Mouse (Mus musculus) CD4-positive naive resting alpha-beta T cell, adult 76 days (primary cell): ENCODE data around the gene Lgals4. TPM values are rescaled to one million over a fixed set of nuclear protein-coding genes. Genes with fewer than 3 reads are reported as not detected.

Source experiments
- total RNA-seq: library from RNA; stranded (reverse); gene quantifications from one replicate; pipeline ENCODE4 v1.2.4, GENCODE M21; 2023

Gene Lgals4
- 14.5 TPM for total RNA-seq

DNA sequence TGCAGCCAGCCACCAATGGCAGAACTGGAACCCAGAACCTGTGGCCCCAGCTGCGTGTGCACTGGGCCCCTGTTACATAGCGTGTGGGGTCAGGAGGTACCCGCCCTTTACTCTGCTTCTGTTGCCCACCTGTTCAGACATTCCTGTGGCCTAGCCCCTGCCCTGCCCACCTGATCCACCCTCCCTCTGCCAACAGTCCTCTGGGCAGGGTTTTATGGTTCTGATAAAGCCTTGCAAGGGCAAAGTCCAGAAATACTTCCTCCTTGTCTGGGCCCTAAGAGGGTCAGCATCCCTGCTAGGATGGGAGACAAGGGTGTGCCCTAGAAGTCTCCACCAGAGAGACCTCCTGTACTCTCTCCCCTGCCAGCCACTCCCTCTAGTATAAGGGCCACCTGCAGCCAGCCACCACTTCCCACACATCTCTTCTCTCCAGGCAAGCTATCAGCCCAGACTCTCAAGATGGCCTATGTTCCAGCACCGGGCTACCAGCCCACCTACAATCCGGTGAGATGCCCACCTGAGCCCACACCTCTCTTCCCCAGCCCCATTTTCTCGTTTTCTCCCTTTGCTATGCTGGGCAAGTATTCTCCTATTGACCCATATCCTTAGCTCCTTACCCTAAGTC lies at the start of gene Lgals4:
Lgals4 (plus strand) TSS at position 132 of the 625 bp plus-strand sequence.

DNA sequence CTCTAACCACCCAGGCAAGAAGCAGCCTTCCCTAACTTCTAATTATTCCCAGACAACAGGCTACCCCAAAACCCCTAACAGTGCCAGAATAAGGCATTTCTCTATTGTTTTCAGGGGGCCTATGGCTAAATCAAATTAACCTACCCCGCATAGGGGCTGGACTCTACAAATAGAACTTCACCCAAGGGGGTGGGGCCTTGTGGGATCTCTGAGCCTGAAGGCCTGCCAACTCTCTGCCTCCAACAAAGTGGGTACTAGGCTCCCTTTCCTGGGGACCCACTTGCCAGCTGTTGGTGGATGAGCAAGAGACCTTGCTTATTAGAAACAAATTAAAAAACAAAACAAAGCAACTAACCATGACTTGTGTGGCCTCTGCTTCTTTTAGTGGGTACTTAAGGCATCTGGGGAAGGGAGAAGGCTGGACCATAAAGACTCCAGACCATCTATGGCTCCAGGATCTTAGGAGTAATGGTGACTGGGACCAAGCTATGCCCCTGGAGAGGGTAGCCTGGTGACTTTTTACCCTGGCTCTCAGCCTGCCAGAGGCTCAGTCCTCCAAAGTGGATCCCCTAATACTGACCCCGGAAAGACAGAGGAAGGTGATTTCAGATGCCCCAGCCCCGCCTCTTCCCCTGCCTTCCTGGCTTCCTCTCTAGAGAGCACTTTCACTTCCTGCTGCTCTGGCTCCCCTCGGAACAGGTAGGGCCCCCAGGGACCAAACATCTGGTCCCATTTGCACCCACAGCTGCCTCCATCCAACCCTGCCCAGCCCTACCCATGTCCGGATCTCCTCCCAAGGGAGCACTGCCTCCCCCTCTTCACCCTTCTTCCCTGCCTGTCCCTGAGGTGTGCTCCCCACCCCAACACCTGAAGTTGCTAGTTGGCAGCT lies 45.1 kb upstream of the Lgals4 start, which contains the start of gene Rinl:
Rinl (plus strand) TSS at position 663 of the 889 bp plus-strand sequence.

DNA sequence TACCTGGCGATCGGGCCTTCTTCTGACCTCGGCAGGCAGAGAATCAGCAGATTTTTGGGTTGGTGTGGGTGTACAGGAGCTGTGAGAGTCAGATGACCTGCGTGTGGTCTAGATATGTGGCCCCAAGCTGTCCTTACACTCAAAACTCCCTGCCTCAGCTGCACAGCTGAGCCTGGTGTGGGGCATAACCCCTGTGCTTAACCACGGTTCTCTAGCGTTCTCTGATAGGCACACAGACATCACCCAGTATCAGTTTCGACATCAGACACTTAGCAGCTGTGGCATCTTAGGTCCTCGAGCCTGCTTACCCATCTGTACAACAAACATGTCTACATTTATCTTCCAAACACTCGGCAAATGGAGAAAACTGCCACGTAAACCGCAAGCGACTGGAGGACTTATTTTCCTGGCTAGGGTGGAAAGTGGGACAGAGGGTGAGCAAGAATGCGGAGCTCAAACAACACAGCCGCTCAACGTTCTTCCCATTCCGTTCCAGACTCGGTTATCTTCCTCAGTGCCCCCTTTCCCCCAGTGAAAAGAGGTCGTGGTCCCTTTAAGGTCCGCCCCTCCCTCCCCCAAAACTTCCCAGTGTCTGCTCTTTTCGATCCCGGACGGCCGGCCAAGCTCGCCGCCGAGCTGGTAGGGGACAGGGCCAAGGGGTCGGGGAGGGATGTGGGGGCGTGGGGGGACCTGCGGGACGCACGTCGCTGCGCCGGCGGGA lies 25.3 kb upstream of the Lgals4 start, which contains the start of gene Hnrnpl:
Hnrnpl (plus strand) TSS at position 321 of the 721 bp plus-strand sequence.

DNA sequence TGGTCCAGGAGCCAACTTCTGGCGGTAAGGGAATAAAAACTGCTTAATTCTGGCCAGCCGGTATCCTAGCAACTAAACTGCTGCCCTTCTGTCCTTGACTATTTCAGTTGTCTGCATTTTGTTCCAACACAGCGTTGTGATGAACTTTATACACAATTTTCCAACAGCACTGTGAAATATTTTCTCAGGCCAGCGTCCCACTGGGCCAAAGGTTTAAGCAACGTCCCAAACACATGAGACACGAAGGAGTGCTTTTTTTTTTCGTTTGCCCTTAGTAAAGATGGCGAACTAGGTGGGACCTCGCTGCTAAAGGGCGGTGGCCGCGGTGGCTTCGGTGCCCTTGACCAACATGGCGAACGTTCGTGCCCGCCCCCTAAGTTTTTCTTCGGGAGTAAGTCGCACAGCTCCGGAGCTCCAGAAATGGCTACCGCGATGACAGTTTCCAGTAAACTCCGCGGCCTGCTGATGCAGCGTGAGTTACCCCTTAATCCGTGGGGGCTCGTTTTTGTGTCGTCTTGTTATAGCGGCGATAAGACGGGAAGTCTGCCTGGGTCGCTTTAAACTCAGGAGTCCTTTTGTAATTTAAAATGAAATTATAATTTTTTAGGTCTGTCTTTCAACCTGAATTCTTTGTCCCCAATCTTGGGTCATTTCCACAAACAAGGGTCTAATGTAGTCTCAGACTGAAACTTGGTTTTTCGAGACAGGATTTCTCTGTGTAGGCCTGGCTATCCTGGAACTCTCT lies 8.5 kb upstream of the Lgals4 start, which contains the start of gene Ech1:
Ech1 (plus strand) TSS at position 277 of the 745 bp plus-strand sequence.

DNA sequence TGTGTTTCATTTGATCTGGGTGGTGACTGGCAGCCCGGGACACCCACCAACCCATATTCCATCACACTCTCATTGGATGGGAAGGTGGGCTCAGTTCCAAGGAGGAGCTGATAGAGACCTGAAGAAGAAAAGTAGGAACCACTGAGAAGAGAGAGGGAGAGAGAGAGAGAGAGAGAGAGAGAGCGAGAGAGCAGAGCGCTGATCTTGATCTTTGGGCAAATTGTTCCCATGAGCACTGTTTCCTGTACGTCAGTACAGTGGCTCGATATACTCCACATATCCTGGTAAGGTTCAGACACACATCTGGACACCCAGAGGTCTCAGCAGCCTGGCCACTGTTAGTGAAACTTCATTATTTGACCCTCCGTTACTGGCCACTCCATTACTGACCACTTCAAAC lies 29.9 kb downstream of the Lgals4 start, which contains the start of gene Lgals7:
Lgals7 (plus strand) TSS at position 314 of the 400 bp plus-strand sequence.

DNA sequence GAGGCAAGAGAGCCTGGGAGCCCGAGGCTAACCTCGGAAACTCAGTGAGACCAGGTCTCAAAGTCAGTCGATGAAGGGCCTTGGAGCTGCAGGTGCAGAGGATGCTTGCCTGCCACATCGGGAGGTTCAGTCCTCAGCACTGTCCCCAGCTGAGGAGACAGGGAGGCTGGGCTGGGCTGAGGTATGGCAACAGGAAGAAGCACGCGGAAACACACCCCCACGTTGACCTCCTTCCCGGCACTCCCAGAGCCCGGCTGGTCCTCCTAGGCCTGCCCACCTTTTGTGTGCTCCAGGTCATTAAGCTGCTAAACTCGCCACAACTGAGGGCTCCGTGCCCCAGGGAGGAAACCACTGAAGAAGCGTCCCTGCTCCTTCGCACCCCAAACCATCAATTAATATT lies 47.5 kb downstream of the Lgals4 start, which contains the start of gene Capn12:
Capn12 (plus strand) TSS at position 224 of the 400 bp plus-strand sequence.

Other genes with a start within 250 kb of the Lgals4 start
- gene Samd4b, start 235.7 kb upstream of the Lgals4 start, total RNA-seq, result 57.6 TPM
- gene Pak4, start 235.7 kb upstream of the Lgals4 start, total RNA-seq, result 8.9 TPM
- not detected for gene Acp7, start 202.5 kb upstream of the Lgals4 start, total RNA-seq
- gene Fbxo27, start 141.0 kb upstream of the Lgals4 start, total RNA-seq, result 2.4 TPM
- gene Fbxo17, start 117.0 kb upstream of the Lgals4 start, total RNA-seq, result 16.8 TPM
- gene Mrps12, start 92.0 kb upstream of the Lgals4 start, total RNA-seq, result 26.1 TPM
- gene Sars2, start 91.9 kb upstream of the Lgals4 start, total RNA-seq, result 18.8 TPM
- not detected for gene Ccer2, start 77.7 kb upstream of the Lgals4 start, total RNA-seq
- 66.8 TPM for gene Sirt2, start 67.1 kb upstream of the Lgals4 start, total RNA-seq
- 65.7 TPM for gene Nfkbib, start 66.3 kb upstream of the Lgals4 start, total RNA-seq
- 108 TPM for gene Rinl, start 44.9 kb upstream of the Lgals4 start, total RNA-seq
- gene Hnrnpl, start 25.3 kb upstream of the Lgals4 start, total RNA-seq, result 728 TPM
- 50.3 TPM for gene Ech1, start 8.6 kb upstream of the Lgals4 start, total RNA-seq
- not detected for gene Lgals7, start 30.0 kb downstream of the Lgals4 start, total RNA-seq
- gene Capn12, start 47.6 kb downstream of the Lgals4 start, total RNA-seq, result not detected
- 127 TPM for gene Actn4, start 128.5 kb downstream of the Lgals4 start, total RNA-seq
- gene Eif3k, start 148.0 kb downstream of the Lgals4 start, total RNA-seq, result 283 TPM
- gene Map4k1, start 148.2 kb downstream of the Lgals4 start, total RNA-seq, result 94.9 TPM